Mouse (Mus musculus) limb, embryonic 13.5 days (tissue): Measurements from ENCODE around the gene Usp42. TPM values are rescaled to one million over a fixed set of nuclear protein-coding genes. Genes with fewer than 3 reads are reported as not detected.

Experiments used
- ATAC-seq: fragments of 200-750 bp; cut with Nextera tagmentation; 2 replicates; pipeline ENCODE4 v1.8.0; 2017; ENCODE audit warnings: low read depth, moderate number of reproducible peaks, moderate TSS enrichment; ENCODE audit not compliant: low FRiP score
- H3K27ac ChIP-seq: fragments of 300-500 bp; sonication (generic); 2 replicates; pipeline ENCODE4 v1.5.1; 2015; ENCODE audit warnings: inconsistent platforms, mild to moderate bottlenecking, moderate library complexity
- H3K27me3 ChIP-seq: fragments of 300-500 bp; sonication (generic); 2 replicates; pipeline ENCODE4 v1.6.1; 2015; ENCODE audit warnings: mild to moderate bottlenecking, inconsistent platforms
- H3K36me3 ChIP-seq: fragments of 300-500 bp; sonication (generic); 2 replicates; pipeline ENCODE4 v1.6.1; 2015; ENCODE audit warnings: inconsistent platforms, mild to moderate bottlenecking, moderate library complexity
- H3K4me1 ChIP-seq: fragments of 300-500 bp; sonication (generic); 2 replicates; pipeline ENCODE4 v1.6.1; 2015; ENCODE audit warnings: inconsistent platforms
- H3K4me2 ChIP-seq: fragments of 300-500 bp; sonication (generic); replicated peaks from 2 replicates; pipeline ENCODE4 v1.6.1; 2015; ENCODE audit warnings: inconsistent platforms, mild to moderate bottlenecking, moderate library complexity
- H3K4me3 ChIP-seq: fragments of 300-500 bp; sonication (generic); 2 replicates; pipeline ENCODE4 v1.5.1; 2015; ENCODE audit warnings: moderate library complexity, mild to moderate bottlenecking, inconsistent platforms
- H3K9ac ChIP-seq: fragments of 300-500 bp; sonication (generic); 2 replicates; pipeline ENCODE4 v1.6.1; 2015; ENCODE audit warnings: mild to moderate bottlenecking, inconsistent platforms
- H3K9me3 ChIP-seq: fragments of 300-500 bp; sonication (generic); 2 replicates; pipeline ENCODE4 v1.6.1; 2016; ENCODE audit warnings: inconsistent platforms
- WGBS: fragments of 180-500 bp; shearing (Covaris S2); methylation state at CpG from one replicate; pipeline ENCODE4 v1.1.7; 2015; 5-methylcytosine and 5-hydroxymethylcytosine counted together
- polyA plus RNA-seq: library from polyadenylated mRNA; unstranded; fragments of >200 nt; fragmentation: Nextera tagmentation; extraction: Ambion mirVana; gene quantifications from 2 replicates; pipeline ENCODE4 v1.2.1, GENCODE M21; 2015

Gene Usp42
- polyA plus RNA-seq, 1 experiment from 2014 or later: 27.2 TPM

GRCm38 (mm10) chr5:143665561-143665960 lies 66.5 kb downstream of the Usp42 start:
- WGBS: 59% methylated on average over 2 of the region's 2 CpGs
- no peak overlapping the region for H3K4me3 ChIP-seq
- H3K36me3 ChIP-seq: no peaks in the 10 kb centered on the region
- peaks cover 45% of the 10 kb centered on the region for H3K4me1 ChIP-seq
- H3K9me3 ChIP-seq: no peaks in the 10 kb centered on the region
- no peaks in the 10 kb centered on the region for H3K27me3 ChIP-seq
- H3K4me2 ChIP-seq: no peak overlapping the region
- no peak for ATAC-seq
- no peak overlapping the region for H3K9ac ChIP-seq
- peak overlapping the region; percentile 52; the same call in 1 of the 2 replicates for H3K27ac ChIP-seq

GRCm38 (mm10) chr5:143663074-143663687 lies 68.9 kb downstream of the Usp42 start:
- H3K4me1 ChIP-seq: peaks cover 42% of the 10 kb centered on the region
- peak overlapping the region; percentile 16; the same call in 1 of the 2 replicates for H3K27ac ChIP-seq
- H3K9ac ChIP-seq: no peak overlapping the region
- H3K4me2 ChIP-seq: no peak overlapping the region
- H3K27me3 ChIP-seq: no peaks in the 10 kb centered on the region
- no peaks in the 10 kb centered on the region for H3K9me3 ChIP-seq
- 73% methylated on average over 7 of the region's 7 CpGs for WGBS
- ATAC-seq: no peak; the same call in 1 of the 2 replicates
- no peak overlapping the region for H3K4me3 ChIP-seq
- no peaks in the 10 kb centered on the region for H3K36me3 ChIP-seq

Other genes starting within 250 kb of the Usp42 start
- gene Rac1, start 204.2 kb downstream of the Usp42 start, polyA plus RNA-seq: 433 and 450 TPM in 2 replicates
- 60.7 and 61.3 TPM in 2 replicates for gene Cyth3, start 109.8 kb downstream of the Usp42 start, polyA plus RNA-seq
- gene Eif2ak1, start 85.5 kb upstream of the Usp42 start, polyA plus RNA-seq: 46.3 and 46.8 TPM in 2 replicates
- gene Ankrd61, start 165.4 kb upstream of the Usp42 start, polyA plus RNA-seq: 0.22 and 0.29 TPM in 2 replicates
- 97.9 and 106 TPM in 2 replicates for gene Aimp2, start 177.6 kb upstream of the Usp42 start, polyA plus RNA-seq
- gene Pms2, start 177.7 kb upstream of the Usp42 start, polyA plus RNA-seq: 35.8 and 37.9 TPM in 2 replicates
- 0.89 and 1.1 TPM in 2 replicates for gene Gm42421, start 195.9 kb upstream of the Usp42 start, polyA plus RNA-seq
- 0.80 and 1.0 TPM in 2 replicates for gene Rsph10b, start 200.8 kb upstream of the Usp42 start, polyA plus RNA-seq